Mouse (Mus musculus): ENCODE data around the gene Nagk.
"Not testable (repeated sequence)": the region's sequence is repeated elsewhere in the genome, so short reads cannot be mapped to it uniquely, and the experiment has no call there.

Nagk gene

DNA sequence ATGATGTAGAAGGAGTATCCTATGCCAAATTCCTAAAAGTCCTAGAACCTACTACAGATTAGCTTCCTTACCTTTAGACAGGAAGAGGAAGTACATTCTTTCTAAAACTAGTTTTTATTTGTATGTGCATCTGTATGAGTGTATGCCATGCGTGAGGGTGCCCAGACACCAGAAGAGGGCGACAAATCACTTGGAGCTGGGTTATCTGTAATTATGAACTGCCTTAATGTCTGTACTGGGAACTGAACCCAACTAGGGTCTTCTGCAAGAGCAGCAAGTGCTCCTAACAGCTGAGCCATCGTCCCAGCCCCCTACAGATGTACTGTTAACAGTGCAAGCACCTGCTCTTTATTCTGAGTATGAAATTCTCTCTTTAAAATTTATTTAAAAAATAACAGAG lies 21.0 kb downstream of the Nagk start:
- no peak for DNase-seq (ENCODE audit: low spot score in 2 of 2)

DNA sequence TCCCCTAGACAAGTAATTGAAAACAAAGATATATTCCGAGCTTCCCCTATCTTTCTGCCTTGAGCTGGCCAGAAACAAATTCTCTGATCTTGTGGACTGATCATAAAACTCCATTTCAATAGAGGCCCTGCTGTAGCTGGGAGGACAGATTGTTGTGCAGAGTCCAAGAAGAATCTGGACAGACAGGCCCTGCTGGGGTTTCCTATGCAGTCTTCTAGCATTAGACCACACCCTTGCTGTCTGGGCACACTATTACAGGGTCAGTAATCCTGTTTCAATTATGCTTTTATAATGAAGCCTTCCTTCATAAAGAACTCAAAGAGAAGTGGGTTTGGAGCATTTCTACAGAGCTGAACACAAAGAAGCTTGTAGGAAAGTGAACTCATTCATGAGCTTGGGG lies 24.2 kb downstream of the Nagk start:
- no peak for DNase-seq (ENCODE audit: low spot score in 2 of 2)

DNA sequence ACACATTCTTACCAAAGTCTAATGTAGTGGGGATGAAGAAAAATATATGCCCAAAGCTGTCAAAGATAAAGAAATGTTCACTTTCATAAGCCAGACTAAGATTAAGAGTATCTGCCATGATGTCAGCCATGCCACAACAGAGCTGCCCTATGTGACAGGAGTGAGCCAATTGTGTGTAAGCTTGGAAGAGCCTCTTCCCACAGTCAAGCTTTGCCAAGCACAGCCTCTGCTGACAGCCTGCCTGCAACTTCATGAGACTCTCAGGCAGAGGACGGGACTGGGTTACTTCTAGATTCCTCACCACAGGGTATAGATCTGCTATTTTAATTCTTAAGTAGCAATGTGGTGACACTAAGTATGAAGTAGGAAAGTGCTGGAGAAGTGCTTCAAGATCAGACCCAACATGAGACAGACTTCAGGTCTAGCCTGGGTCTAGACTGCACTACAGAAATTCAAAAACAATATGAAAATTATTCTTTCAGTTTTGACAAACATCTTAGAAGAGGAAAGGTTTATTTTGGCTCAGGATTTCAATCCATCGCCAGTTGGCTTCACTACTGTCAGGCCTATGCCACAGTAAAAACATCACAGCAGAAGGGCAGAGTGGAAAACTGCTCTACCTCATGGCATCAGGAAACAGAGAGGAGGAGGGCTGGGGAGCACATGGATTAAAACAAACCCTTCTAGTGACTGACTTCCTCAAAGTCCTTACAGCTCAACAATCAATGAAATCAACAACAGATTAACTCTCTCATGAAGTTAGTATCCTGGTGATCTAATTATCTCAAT lies 26.1 kb downstream of the Nagk start:
- DNase-seq (ENCODE audit: low spot score in 2 of 2): no peak

DNA sequence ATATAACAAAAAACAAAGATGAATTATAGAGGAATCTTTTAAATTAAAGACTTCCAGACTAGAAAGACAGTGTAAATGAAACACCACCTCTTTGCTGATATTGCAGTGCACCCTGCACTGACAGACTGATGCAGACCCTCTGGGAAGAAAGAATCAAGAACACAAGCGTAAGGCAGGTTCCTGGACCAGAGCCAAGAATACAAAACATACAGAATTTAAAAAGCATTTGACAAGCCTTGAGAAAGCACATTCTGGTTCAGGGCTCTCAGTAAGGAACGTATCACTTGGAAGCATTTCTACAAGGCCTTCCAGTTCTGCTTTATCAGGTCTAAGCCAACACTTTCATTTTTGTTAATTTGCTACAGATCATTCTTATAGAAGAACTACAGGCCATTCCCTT lies 27.1 kb downstream of the Nagk start:
- no peak for DNase-seq (ENCODE audit: low spot score in 2 of 2)

DNA sequence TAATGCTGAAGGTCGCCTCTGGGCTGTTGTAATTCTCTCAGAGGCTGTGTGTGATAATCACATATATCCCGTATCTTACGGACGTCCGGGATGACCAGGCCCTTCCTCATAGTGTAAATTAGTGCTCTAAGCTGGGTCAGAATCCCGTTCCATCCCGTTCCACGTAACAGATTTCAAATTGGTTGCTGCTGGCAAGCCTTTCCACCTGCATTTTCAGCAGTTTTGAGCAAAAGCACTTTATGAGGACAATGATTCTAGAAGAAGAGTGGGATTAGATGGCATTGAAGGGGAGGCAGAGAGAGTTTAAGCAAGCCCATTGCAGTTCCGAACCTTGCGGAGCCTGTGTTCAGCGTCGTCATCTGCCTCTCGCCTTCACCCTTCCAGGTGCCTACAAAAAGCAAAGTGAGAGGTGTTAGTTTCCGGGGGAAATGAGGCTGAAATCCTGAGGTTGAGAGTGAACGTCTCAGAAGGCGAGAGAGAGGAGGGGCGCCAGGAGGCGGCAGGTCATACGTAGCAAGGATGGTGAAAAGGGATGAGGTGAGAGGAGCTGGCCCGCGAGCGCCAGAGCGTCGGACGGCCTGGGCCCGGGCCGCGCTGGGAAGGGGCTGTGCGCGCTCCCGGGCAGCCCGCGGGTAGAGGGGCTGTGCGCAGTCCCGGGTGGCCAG lies 36.3 kb downstream of the Nagk start:
- no peak for DNase-seq (ENCODE audit: low spot score in 2 of 2)

DNA sequence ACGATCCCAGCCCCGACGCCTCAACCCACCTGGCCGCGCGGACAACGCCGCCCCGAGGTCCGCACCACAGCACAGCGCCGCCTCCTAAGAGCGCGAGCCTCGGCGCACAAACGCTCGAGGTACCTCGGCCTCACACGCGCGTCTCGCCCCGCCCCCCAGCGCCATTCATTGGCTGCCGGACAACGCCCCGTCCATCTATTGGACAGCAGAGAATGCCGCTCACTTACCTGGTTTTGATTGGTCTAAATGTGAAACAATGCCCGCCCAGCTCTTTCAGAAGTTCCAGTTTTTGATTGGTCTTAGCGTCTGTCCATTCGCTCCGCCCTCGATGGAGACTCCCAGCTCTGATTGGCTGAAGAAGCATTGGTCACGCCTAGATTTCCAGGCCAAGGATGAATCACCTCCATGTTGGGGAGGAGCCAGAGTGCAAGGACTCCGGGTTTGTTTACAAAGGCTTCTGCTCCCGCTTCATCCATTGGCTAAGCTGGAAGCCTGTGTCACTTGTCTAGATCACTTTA lies 36.9 kb downstream of the Nagk start, which contains the start of gene Paip2b:
Gene Paip2b, minus strand, starts transcription at position 136 of the 518 bp plus-strand sequence.
- DNase-seq (ENCODE audit: low spot score in 2 of 2): peak; percentile 95 to 98

DNA sequence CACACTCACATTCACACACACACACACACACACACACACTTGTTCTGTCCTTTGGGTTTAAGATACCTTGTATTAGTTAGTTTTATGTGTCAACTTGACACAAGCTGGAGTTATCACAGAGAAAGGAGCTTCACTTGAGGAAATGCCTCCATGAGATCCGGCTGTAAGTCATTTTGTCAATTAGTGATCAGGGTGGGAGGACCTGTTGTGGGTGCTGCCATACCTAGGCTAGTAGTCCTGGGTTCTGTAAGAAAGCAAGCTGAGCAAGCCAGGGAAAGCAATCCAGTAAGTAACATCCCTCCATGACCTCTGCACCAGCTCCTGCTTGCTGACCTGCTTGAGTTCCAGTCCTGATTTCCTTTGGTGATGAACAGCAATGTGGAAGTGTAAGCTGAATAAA lies 37.6 kb downstream of the Nagk start:
- DNase-seq (ENCODE audit: low spot score in 2 of 2): not testable (repeated sequence)

DNA sequence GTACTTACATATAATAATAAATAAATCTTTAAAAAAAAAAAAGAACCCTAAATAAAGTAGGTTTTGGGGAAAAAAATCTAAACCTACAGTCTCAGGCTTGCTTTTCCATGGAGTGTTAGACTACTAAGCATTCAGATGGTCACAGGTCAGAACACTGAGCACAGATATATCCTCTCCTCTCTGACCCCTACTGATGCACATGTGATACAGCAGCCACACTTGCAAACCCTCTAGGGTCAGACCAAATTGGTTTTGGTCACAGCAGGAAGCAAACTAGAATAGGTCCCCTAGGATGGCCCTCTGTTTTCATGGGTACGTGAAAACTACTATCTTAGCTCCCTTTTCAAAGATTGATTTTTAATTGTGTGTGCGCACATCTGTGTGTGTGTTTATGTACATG lies 42.0 kb downstream of the Nagk start:
- DNase-seq (ENCODE audit: low spot score in 2 of 2): no peak

DNA sequence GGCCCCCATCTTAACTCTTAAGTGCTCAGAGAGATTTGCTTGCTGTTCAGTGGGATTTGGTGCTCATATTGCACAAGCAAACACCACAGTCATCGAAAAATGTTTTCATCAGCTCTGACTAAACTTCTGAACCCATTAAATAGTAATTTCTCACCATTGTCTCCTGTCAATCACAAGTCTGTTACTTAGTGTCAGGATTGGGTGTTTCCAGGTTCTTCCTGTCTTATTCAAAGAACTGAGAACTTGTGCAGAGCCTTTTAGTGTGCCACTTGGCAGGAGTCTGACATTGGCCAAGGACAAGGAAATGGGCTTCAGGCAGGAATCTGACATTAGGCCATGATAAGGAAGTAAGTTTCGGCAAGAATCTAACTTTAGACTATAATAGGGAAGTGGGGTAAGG lies 43.3 kb downstream of the Nagk start:
- DNase-seq (ENCODE audit: low spot score in 2 of 2): no peak

DNA sequence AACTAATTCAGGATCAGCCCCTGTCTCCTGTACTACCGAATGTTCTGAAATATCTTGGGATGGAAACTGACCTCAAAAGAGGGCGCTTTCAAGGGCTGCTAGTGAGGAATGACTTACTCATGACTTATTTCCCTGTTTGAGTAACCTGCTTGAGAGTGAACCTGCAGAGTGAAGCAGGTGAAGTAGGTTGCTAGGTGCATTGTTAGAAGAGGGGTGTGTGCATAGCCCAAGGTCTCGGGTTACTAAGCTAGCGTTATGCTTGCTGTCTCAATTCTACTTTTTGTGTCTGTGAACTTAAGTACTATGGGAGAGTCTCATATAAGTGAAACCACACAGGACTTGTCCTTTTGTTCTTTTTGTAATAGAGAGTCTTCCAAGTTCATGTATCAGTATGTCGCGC lies 45.3 kb downstream of the Nagk start:
- DNase-seq (ENCODE audit: low spot score in 2 of 2): no peak

DNA sequence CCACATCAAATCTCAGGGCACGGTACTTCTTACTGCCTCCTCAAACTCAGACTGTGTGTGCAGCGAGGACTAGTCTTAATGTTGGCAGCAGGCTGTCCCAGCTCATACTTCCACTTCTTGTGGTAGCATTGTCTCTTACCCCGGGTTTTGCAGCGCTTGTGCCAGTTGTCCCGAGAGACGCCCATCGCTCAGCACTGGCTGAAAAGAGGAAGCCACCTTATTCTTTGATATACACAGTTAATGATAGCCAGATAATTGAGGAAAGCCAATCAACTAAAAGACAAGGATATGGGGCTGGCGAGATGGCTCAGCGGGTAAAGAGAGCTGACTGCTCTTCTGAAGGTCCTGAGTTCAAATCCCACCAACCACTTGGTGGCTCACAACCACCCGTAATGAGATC lies 50.1 kb downstream of the Nagk start:
- DNase-seq (ENCODE audit: low spot score in 2 of 2): no peak

DNA sequence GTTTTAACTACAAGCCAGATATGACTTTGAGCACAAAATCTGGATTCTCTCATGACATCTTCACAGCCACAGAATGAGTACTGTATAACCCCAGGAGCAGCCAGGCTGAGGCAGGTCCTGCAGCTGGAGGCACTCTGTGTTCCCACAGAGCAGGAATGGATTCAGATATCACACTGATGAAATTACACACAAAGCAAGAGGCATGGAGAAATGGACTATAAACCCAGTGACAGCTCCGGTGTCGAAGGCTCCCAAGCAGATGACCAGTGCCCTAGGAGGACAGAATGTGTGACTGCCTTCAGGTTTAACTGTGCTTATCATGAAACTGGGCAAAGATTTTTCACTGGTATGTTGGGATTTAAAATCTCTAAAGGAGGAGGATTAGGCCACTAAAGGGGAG lies 51.4 kb downstream of the Nagk start:
- no peak for DNase-seq (ENCODE audit: low spot score in 2 of 2)

DNA sequence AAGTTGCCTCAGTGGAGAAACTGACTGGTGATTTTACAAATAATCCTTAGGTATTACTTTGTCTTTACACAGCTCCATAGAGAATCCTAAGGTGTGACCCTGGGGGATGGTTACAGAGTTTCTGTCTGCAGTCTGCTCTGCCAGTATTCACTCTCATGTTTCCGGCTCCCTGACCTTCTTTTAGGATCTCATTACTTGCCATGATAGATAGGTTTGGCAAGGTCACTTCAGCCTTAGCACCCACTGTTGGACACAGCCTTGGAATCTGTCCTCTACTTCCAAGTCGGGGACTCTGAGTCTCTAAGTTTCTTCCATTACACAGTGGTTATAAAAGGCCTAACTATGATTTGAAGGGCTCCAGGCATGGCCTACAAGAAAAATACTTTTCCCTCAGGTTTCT lies 54.7 kb downstream of the Nagk start:
- no peak for DNase-seq (ENCODE audit: low spot score in 2 of 2)
